Mouse (Mus musculus) cerebellum, adult 2 months (tissue): ENCODE data around the gene Ifna13.

Experiments used
- CTCF ChIP-seq: fragments of 200-500 bp; IDR thresholded peaks from 2 replicates; pipeline ENCODE4 v1.5.1; 2011; ENCODE audit warnings: low read depth, mild to moderate bottlenecking, control low read depth, low read length, moderate library complexity, borderline replicate concordance; ENCODE audit not compliant: insufficient read depth
- POLR2A ChIP-seq: fragments of 200-500 bp; IDR thresholded peaks from 2 replicates; pipeline ENCODE4 v1.6.1; 2011; ENCODE audit warnings: low read length, control low read depth, borderline replicate concordance; ENCODE audit not compliant: insufficient read depth

- TF ChIP-seq POLR2A: no peak
- no peak for TF ChIP-seq CTCF
Observed at GRCm38 (mm10) chr4:88693392-88693791, 49.1 kb upstream of the Ifna13 start.
